In the genomic region with DNA sequence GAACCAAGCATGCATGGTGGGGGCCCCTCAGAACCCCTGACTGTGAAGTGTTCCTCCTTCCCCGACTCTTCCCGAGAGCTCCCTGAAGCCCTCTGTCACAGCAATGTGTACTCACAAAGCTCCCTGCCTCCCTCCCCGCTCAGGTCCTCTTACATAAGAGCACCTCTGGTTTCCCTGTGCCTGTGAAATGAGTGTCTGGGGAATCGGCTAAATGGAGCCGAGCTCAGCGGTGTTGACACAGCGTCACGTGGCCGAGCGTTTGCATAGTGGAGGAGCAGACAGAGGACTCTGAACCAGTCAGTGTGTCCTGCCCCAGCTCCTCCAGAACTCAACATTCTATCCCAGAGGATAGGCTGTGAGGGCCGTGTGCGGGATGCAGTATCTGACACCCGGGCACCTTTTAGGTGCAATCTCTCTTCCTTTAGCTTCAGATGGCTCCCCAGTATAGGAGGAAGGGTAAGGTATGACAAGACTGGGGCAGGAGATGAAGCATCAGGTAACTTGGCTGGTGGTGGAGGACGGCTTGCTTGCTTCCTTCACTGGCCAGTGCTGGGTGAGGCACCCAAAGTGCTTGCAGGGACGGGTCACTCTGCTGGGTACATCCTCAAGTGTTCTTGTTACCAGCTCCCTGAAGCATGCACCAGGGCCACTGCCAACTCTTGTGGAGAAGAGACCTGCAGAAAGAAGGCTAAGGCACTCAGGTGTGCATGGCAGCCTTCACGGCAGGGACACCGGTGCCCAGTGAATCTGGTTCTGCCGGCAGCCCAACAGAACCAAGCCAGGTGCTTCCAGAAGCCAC, we compare ENCODE assay signal across 8 mouse cellular contexts.
A peak's percentile ranks its signal among the peaks of the same experiment; 100 is the strongest.
DNase-seq lines count a peak whose midpoint lies in the region; ATAC-seq lines count a peak whose summit lies in the region.

No protein-coding gene starts in this region.

- intact Hi-C loops in left cerebral cortex, postnatal 4 days (cut with DNase I), result no loop called here

- peaks cover 31% of the 10 kb centered on the region for H3K4me1 ChIP-seq in heart, embryonic 11.5 days (ENCODE audit: control insufficient read depth, insufficient read depth, low read length)
- H3K4me1 ChIP-seq in kidney, embryonic 16.5 days (ENCODE audit: insufficient read depth, low read length), result peaks cover 34% of the 10 kb centered on the region
- 0 out of 2 replicates have a peak, but pooled peaks cover 5% of the 10 kb centered on the region for H3K4me1 ChIP-seq in forebrain, embryonic 15.5 days

- no peak overlapping the region for H3K4me3 ChIP-seq in heart, embryonic 11.5 days (ENCODE audit: low read depth, low read length)
- no peak overlapping the region for H3K4me3 ChIP-seq in kidney, embryonic 16.5 days (ENCODE audit: low read length)
- H3K4me3 ChIP-seq in forebrain, embryonic 15.5 days, result no peak overlapping the region

- WGBS in heart, embryonic 11.5 days (ENCODE audit: insufficient replicate concordance), result 59% methylated on average over 18 of the region's 18 CpGs
- 42% methylated on average over 18 of the region's 18 CpGs for WGBS in kidney, embryonic 16.5 days
- WGBS in forebrain, embryonic 15.5 days, result 75% methylated on average over 18 of the region's 18 CpGs

- 0 out of 2 replicates have a peak overlapping the region, but pooled peaks have one; percentile 17 for H3K4me2 ChIP-seq in heart, embryonic 11.5 days
- no peak overlapping the region for H3K4me2 ChIP-seq in kidney, embryonic 16.5 days (replicated peaks; ENCODE audit: low read depth, low read length)
- no peak overlapping the region for H3K4me2 ChIP-seq in forebrain, embryonic 15.5 days (replicated peaks)

- H3K27ac ChIP-seq in heart, embryonic 11.5 days (ENCODE audit: low read depth, low read length), result no peak overlapping the region
- peak overlapping the region; percentile 43; the same call in 1 of the 2 replicates for H3K27ac ChIP-seq in kidney, embryonic 16.5 days (ENCODE audit: low read length)
- H3K27ac ChIP-seq in forebrain, embryonic 15.5 days (replicated peaks), result no peak overlapping the region

- H3K27me3 ChIP-seq in heart, embryonic 11.5 days (ENCODE audit: control insufficient read depth, insufficient read depth, low read length), result no peaks in the 10 kb centered on the region
- H3K27me3 ChIP-seq in kidney, embryonic 16.5 days (ENCODE audit: insufficient read depth, low read length), result no peaks in the 10 kb centered on the region
- no peaks in the 10 kb centered on the region for H3K27me3 ChIP-seq in forebrain, embryonic 15.5 days

- H3K9ac ChIP-seq in heart, embryonic 11.5 days (ENCODE audit: low read depth, low read length), result no peak overlapping the region
- peak overlapping the region; percentile 44; the same call in 1 of the 2 replicates for H3K9ac ChIP-seq in kidney, embryonic 16.5 days (replicated peaks; ENCODE audit: low read length)
- H3K9ac ChIP-seq in forebrain, embryonic 15.5 days (replicated peaks), result no peak overlapping the region

- H3K36me3 ChIP-seq in heart, embryonic 11.5 days (ENCODE audit: control insufficient read depth, insufficient read depth, low read length), result no peaks in the 10 kb centered on the region
- H3K36me3 ChIP-seq in kidney, embryonic 16.5 days (ENCODE audit: insufficient read depth, low read length), result no peaks in the 10 kb centered on the region
- no peaks in the 10 kb centered on the region for H3K36me3 ChIP-seq in forebrain, embryonic 15.5 days

- no peak for ATAC-seq in heart, embryonic 11.5 days (replicated peaks; ENCODE audit: insufficient number of reproducible peaks, low FRiP score, low TSS enrichment)
- ATAC-seq in kidney, embryonic 16.5 days (ENCODE audit: low FRiP score, low TSS enrichment), result peak; percentile 53; the same call in 1 of the 2 replicates
- ATAC-seq in forebrain, embryonic 15.5 days (replicated peaks), result no peak

- peak; percentile 60 to 65 for DNase-seq in left cerebral cortex, adult 9 months (ENCODE audit: low spot score in 2 of 2)
- no peak for DNase-seq in left cerebral cortex, postnatal 4 days
- peak; percentile 52 for DNase-seq in lung, postnatal 10 days
- no peak for DNase-seq in gastrocnemius, postnatal 4 days (ENCODE audit: low spot score in 2 of 2)
- no peak for DNase-seq in spleen, adult 12 weeks (ENCODE audit: low spot score)

- H3K9me3 ChIP-seq in heart, embryonic 11.5 days (replicated peaks; ENCODE audit: control insufficient read depth, low read length), result no peaks in the 10 kb centered on the region
- no peaks in the 10 kb centered on the region for H3K9me3 ChIP-seq in kidney, embryonic 16.5 days (ENCODE audit: low read length)
- H3K9me3 ChIP-seq in forebrain, embryonic 15.5 days, result no peaks in the 10 kb centered on the region

Comparison
In these comparisons a context has a peak if more than half of its experiments do, and no peak if none do; other contexts are left out.
1. DNase-seq: peak in left cerebral cortex, adult 9 months (2 of 2) and lung, postnatal 10 days (single experiment); none in left cerebral cortex, postnatal 4 days (single experiment), gastrocnemius, postnatal 4 days (0 of 2) and spleen, adult 12 weeks (single experiment).